Mouse (Mus musculus) liver, embryonic 14.5 days (tissue): ENCODE results near the gene Denr. TPM values are rescaled to one million over a fixed set of nuclear protein-coding genes. Genes with fewer than 3 reads are reported as not detected.

Experiments used
- ATAC-seq: fragments of 200-750 bp; cut with Nextera tagmentation; 2 replicates; pipeline ENCODE4 v1.8.0; 2017; ENCODE audit warnings: moderate number of reproducible peaks, mild to moderate bottlenecking, moderate library complexity; ENCODE audit not compliant: insufficient read depth
- DNase-seq, 3 experiments: peaks; one replicate each; pipeline ENCODE4 v3.0.0-alpha.2; 2012 to 2013; ENCODE audit warnings: low read depth in 3 of 3, low spot score in 3 of 3
- H3K27ac ChIP-seq: fragments of 300-500 bp; sonication (generic); 2 replicates; pipeline ENCODE4 v1.5.1; 2014; ENCODE audit warnings: moderate library complexity, mild to moderate bottlenecking, control low read depth, inconsistent platforms
- H3K27me3 ChIP-seq: fragments of 300-500 bp; sonication (generic); 2 replicates; pipeline ENCODE4 v1.6.1; 2014; ENCODE audit warnings: mild to moderate bottlenecking, low read length, moderate library complexity; ENCODE audit not compliant: control insufficient read depth, insufficient read depth
- H3K36me3 ChIP-seq: fragments of 300-500 bp; sonication (generic); replicated peaks from 2 replicates; pipeline ENCODE4 v1.6.1; 2014; ENCODE audit warnings: low read depth; ENCODE audit not compliant: control insufficient read depth, insufficient read depth
- H3K4me1 ChIP-seq, 2 experiments: fragments of 200-500 bp in 1 of 2; fragments of 300-500 bp in 1 of 2; sonication (generic) in 1 of 2; replicated peaks; 2 replicates each; pipeline ENCODE4 v1.6.1; 2012 to 2014; ENCODE audit warnings: antibody characterized with exemption in 1 of 2, inconsistent platforms in 1 of 2, low read length in 1 of 2; ENCODE audit not compliant: control insufficient read depth in 2 of 2, insufficient read depth in 2 of 2
- H3K4me2 ChIP-seq: fragments of 300-500 bp; sonication (generic); 2 replicates; pipeline ENCODE4 v1.6.1; 2014; ENCODE audit warnings: low read depth, mild to moderate bottlenecking, control low read depth, moderate library complexity
- H3K4me3 ChIP-seq, 2 experiments: fragments of 200-500 bp in 1 of 2; fragments of 300-500 bp in 1 of 2; sonication (generic) in 1 of 2; 2 replicates each; pipeline ENCODE4 v1.5.1; 2012 to 2014; ENCODE audit warnings: low read depth in 2 of 2, low read length in 2 of 2, mild to moderate bottlenecking in 2 of 2, control low read depth in 1 of 2, inconsistent platforms in 1 of 2, moderate library complexity in 1 of 2; ENCODE audit not compliant: insufficient read depth in 1 of 2
- H3K9ac ChIP-seq: fragments of 300-500 bp; sonication (generic); replicated peaks from 2 replicates; pipeline ENCODE4 v1.6.1; 2014; ENCODE audit warnings: mild to moderate bottlenecking, control low read depth, moderate library complexity
- H3K9me3 ChIP-seq: fragments of 300-500 bp; sonication (generic); 2 replicates; pipeline ENCODE4 v1.6.1; 2016; ENCODE audit warnings: low read length, mixed read lengths; ENCODE audit not compliant: control insufficient read depth
- CTCF ChIP-seq: IDR thresholded peaks from 2 replicates; pipeline ENCODE4 v1.5.1; 2016; ENCODE audit warnings: antibody characterized with exemption, low read depth, control low read depth
- EP300 ChIP-seq: IDR thresholded peaks from 2 replicates; pipeline ENCODE4 v1.6.1; 2016; ENCODE audit warnings: antibody characterized with exemption, low read depth
- WGBS: fragments of 180-500 bp; shearing (Covaris S2); extraction: QIAGEN DNeasy Blood & Tissue Kit; methylation state at CpG from one replicate; pipeline ENCODE4 v1.1.7; 2014; ENCODE audit not compliant: insufficient replicate concordance; 5-methylcytosine and 5-hydroxymethylcytosine counted together
- polyA plus RNA-seq, 2 experiments: library from polyadenylated mRNA; depleted of rRNA in 1 of 2; stranded (reverse) in 1 of 2; unstranded in 1 of 2; fragments of >200 nt; fragmentation: Nextera tagmentation in 1 of 2; extraction: Ambion mirVana in 1 of 2; gene quantifications; 2 replicates each; pipeline versions ENCODE4 v1.2.1 to v1.2.3; 2012 to 2014

Denr gene
- polyA plus RNA-seq, 2 experiments, result 17.5 to 43.0 TPM

GRCm38 (mm10) chr5:123964208-123964607 is 57.2 kb downstream of the Denr start:
- Histone ChIP-seq H3K27me3 (no peaks in the 10 kb centered on the region), H3K36me3 (no peaks in the 10 kb centered on the region), H3K9me3 (no peaks in the 10 kb centered on the region), H3K9ac (no peak overlapping the region), H3K4me1 (peaks cover 0 to 10% of the 10 kb centered on the region in 2 experiments; a peak in 2 of 4 replicates), H3K4me3 (no peak overlapping the region), H3K27ac (no peak overlapping the region), H3K4me2 (no peak overlapping the region)
- ATAC-seq (no peak), DNase-seq (no peak)
- WGBS, result 85% methylated on average over 4 of the region's 4 CpGs
- TF ChIP-seq EP300, result no peak
- TF ChIP-seq CTCF, result no peak

GRCm38 (mm10) chr5:123966759-123967158 is 59.8 kb downstream of the Denr start:
- H3K4me1 ChIP-seq, result peaks cover 0 to 10% of the 10 kb centered on the region in 2 experiments; a peak in 2 of 4 replicates
- TF ChIP-seq EP300 (no peak), CTCF (no peak)
- WGBS, result 76% methylated on average over 2 of the region's 2 CpGs
- H3K36me3 ChIP-seq, result no peaks in the 10 kb centered on the region
- ATAC-seq, result no peak
- H3K27me3 ChIP-seq, result no peaks in the 10 kb centered on the region
- no peaks in the 10 kb centered on the region for H3K9me3 ChIP-seq
- no peak overlapping the region for H3K9ac ChIP-seq
- DNase-seq, result no peak
- H3K27ac ChIP-seq, result no peak overlapping the region
- H3K4me2 ChIP-seq, result no peak overlapping the region
- no peak overlapping the region for H3K4me3 ChIP-seq

- Histone ChIP-seq H3K4me2 (no peak overlapping the region), H3K27ac (no peak overlapping the region), H3K4me3 (no peak overlapping the region), H3K9ac (no peak overlapping the region), H3K9me3 (no peaks in the 10 kb centered on the region), H3K36me3 (no peaks in the 10 kb centered on the region), H3K27me3 (no peaks in the 10 kb centered on the region), H3K4me1 (peaks cover 0 to 10% of the 10 kb centered on the region in 2 experiments; a peak in 2 of 4 replicates)
- DNase-seq (no peak), ATAC-seq (no peak)
- 67% methylated on average over 5 of the region's 5 CpGs for WGBS
- TF ChIP-seq CTCF (no peak), EP300 (no peak)
Observed at GRCm38 (mm10) chr5:123968468-123968867, 61.5 kb downstream of the Denr start.

- DNase-seq (no peak), ATAC-seq (no peak)
- Histone ChIP-seq H3K9ac (no peak overlapping the region), H3K27ac (no peak overlapping the region), H3K27me3 (peaks cover 3% of the 10 kb centered on the region), H3K36me3 (no peaks in the 10 kb centered on the region), H3K4me1 (peaks cover 0 to 7% of the 10 kb centered on the region in 2 experiments; a peak in 2 of 4 replicates), H3K9me3 (no peaks in the 10 kb centered on the region), H3K4me3 (no peak overlapping the region), H3K4me2 (no peak overlapping the region)
- TF ChIP-seq EP300 (no peak), CTCF (no peak)
- WGBS, result 75% methylated on average over 8 of the region's 8 CpGs
Observed at GRCm38 (mm10) chr5:123969216-123969615, 62.2 kb downstream of the Denr start.

- DNase-seq (no peak), ATAC-seq (no peak)
- H3K36me3 ChIP-seq, result no peaks in the 10 kb centered on the region
- no peak overlapping the region for H3K9ac ChIP-seq
- TF ChIP-seq CTCF (no peak), EP300 (no peak)
- H3K4me3 ChIP-seq, result no peak overlapping the region
- H3K9me3 ChIP-seq, result no peaks in the 10 kb centered on the region
- WGBS, result 55% methylated on average over 4 of the region's 4 CpGs
- no peak overlapping the region for H3K4me2 ChIP-seq
- peaks cover 0 to 7% of the 10 kb centered on the region in 2 experiments; a peak in 3 of 4 replicates for H3K4me1 ChIP-seq
- peaks cover 3% of the 10 kb centered on the region for H3K27me3 ChIP-seq
- no peak overlapping the region for H3K27ac ChIP-seq
Observed at GRCm38 (mm10) chr5:123970576-123970975, 63.6 kb downstream of the Denr start.
